Mouse (Mus musculus) layer of hippocampus, adult 2 months (tissue): Measurements from ENCODE around the gene Cd19. TPM values are rescaled to one million over a fixed set of nuclear protein-coding genes. Genes with fewer than 3 reads are reported as not detected.

Experiments
- DNase-seq, 2 experiments: peaks; one replicate each; pipeline ENCODE4 v3.0.0; 2022; ENCODE audit warnings: low spot score in 2 of 2
- H3K27ac ChIP-seq: fragments of 200-600 bp; 2 replicates; pipeline ENCODE4 v1.8.1; 2022
- H3K4me3 ChIP-seq: fragments of 200-600 bp; 2 replicates; pipeline ENCODE4 v1.8.1; 2022; ENCODE audit warnings: mild to moderate bottlenecking
- CTCF ChIP-seq: fragments of 200-600 bp; conservative IDR thresholded peaks from 2 replicates; pipeline ENCODE4 v1.8.1; 2022; ENCODE audit warnings: antibody characterized with exemption, mild to moderate bottlenecking, moderate library complexity
- long read RNA-seq, 2 experiments: library from polyadenylated mRNA; stranded (forward); transcript quantifications; one replicate each; pipeline ENCODE4 v2.0.0; 2021; ENCODE audit warnings: borderline mapping rate in 2 of 2
- total RNA-seq, 2 experiments: library from RNA; stranded (reverse); gene quantifications; 2 replicates each; pipeline ENCODE4 v1.2.3; 2021

Gene Cd19
- not detected for total RNA-seq
- long read RNA-seq, experiment 1: 0 reads
- long read RNA-seq, experiment 2: 0 reads

- Histone ChIP-seq H3K27ac (no peak within 1 kb of the TSS), H3K4me3 (no peak within 1 kb of the TSS)
- DNase-seq: no peak
- TF ChIP-seq CTCF: no peak
These were observed at the start of gene Cd19 for GRCm38 (mm10) chr7:126414725-126415124. Cd19 (minus strand) TSS chr7:126414889.

GRCm38 (mm10) chr7:126464121-126464520 is 49.4 kb upstream of the Cd19 start:
- H3K27ac ChIP-seq: no peak overlapping the region
- DNase-seq: no peak
- no peak for TF ChIP-seq CTCF
- H3K4me3 ChIP-seq: no peak overlapping the region

GRCm38 (mm10) chr7:126463547-126463946 is 48.9 kb upstream of the Cd19 start:
- TF ChIP-seq CTCF: no peak
- Histone ChIP-seq H3K27ac (no peak overlapping the region), H3K4me3 (no peak overlapping the region)
- DNase-seq: no peak

GRCm38 (mm10) chr7:126463004-126463403 is 48.3 kb upstream of the Cd19 start, which contains the start of gene Atp2a1:
Atp2a1 (minus strand) TSS chr7:126463108.
- DNase-seq: no peak
- Histone ChIP-seq H3K27ac (no peak within 1 kb of the TSS), H3K4me3 (no peak within 1 kb of the TSS)
- TF ChIP-seq CTCF: no peak

GRCm38 (mm10) chr7:126461626-126462025 is 46.9 kb upstream of the Cd19 start:
- Histone ChIP-seq H3K4me3 (no peak overlapping the region), H3K27ac (no peak overlapping the region)
- TF ChIP-seq CTCF: no peak
- DNase-seq: no peak

- no peak for TF ChIP-seq CTCF
- DNase-seq: no peak
- no peak overlapping the region for H3K27ac ChIP-seq
- no peak overlapping the region for H3K4me3 ChIP-seq
These were observed 46.1 kb upstream of the Cd19 start for GRCm38 (mm10) chr7:126460623-126461399.

GRCm38 (mm10) chr7:126458844-126459618 is 44.3 kb upstream of the Cd19 start:
- no peak for TF ChIP-seq CTCF
- H3K4me3 ChIP-seq: no peak overlapping the region
- no peak for DNase-seq
- H3K27ac ChIP-seq: no peak overlapping the region

- no peak for TF ChIP-seq CTCF
- Histone ChIP-seq H3K4me3 (no peak overlapping the region), H3K27ac (no peak overlapping the region)
- no peak for DNase-seq
These were observed 43.5 kb upstream of the Cd19 start for GRCm38 (mm10) chr7:126458225-126458624.

- TF ChIP-seq CTCF: no peak
- Histone ChIP-seq H3K4me3 (no peak overlapping the region), H3K27ac (no peak overlapping the region)
- no peak for DNase-seq
These were observed 41.9 kb upstream of the Cd19 start for GRCm38 (mm10) chr7:126456382-126457266.

GRCm38 (mm10) chr7:126455242-126455641 is 40.6 kb upstream of the Cd19 start:
- Histone ChIP-seq H3K27ac (no peak overlapping the region), H3K4me3 (no peak overlapping the region)
- DNase-seq: no peak
- TF ChIP-seq CTCF: no peak

GRCm38 (mm10) chr7:126453861-126454260 is 39.2 kb upstream of the Cd19 start:
- no peak for DNase-seq
- TF ChIP-seq CTCF: no peak
- no peak overlapping the region for H3K27ac ChIP-seq
- H3K4me3 ChIP-seq: no peak overlapping the region

- Histone ChIP-seq H3K4me3 (no peak overlapping the region), H3K27ac (no peak overlapping the region)
- no peak for DNase-seq
- no peak for TF ChIP-seq CTCF
These were observed 37.6 kb upstream of the Cd19 start for GRCm38 (mm10) chr7:126452244-126452643.

GRCm38 (mm10) chr7:126450641-126451040 is 36.0 kb upstream of the Cd19 start:
- Histone ChIP-seq H3K4me3 (no peak overlapping the region), H3K27ac (no peak overlapping the region)
- TF ChIP-seq CTCF: no peak
- DNase-seq: no peak
